Mouse (Mus musculus): ENCODE data around the gene Slc12a7.
A peak's percentile ranks its signal among the peaks of the same experiment; 100 is the strongest.
"Not testable (repeated sequence)": the region's sequence is repeated elsewhere in the genome, so short reads cannot be mapped to it uniquely, and the experiment has no call there.

Gene Slc12a7

GRCm38 (mm10) chr13:73714020-73714419, 18.9 kb upstream of the Slc12a7 start:
- no peak for DNase-seq (ENCODE audit: low read depth, low spot score)

GRCm38 (mm10) chr13:73718225-73718624, 14.7 kb upstream of the Slc12a7 start:
- peak; percentile 49 for DNase-seq (ENCODE audit: low read depth, low spot score)

- DNase-seq (ENCODE audit: low read depth, low spot score): no peak
These were observed 12.7 kb upstream of the Slc12a7 start for GRCm38 (mm10) chr13:73720241-73720640.

- peak; percentile 22 for DNase-seq (ENCODE audit: low read depth, low spot score)
These were observed 9.7 kb upstream of the Slc12a7 start for GRCm38 (mm10) chr13:73723081-73723668.

- DNase-seq (ENCODE audit: low read depth, low spot score): no peak
These were observed 7.6 kb upstream of the Slc12a7 start for GRCm38 (mm10) chr13:73725315-73725714.

GRCm38 (mm10) chr13:73727621-73728025, 5.3 kb upstream of the Slc12a7 start:
- DNase-seq (ENCODE audit: low read depth, low spot score): no peak

GRCm38 (mm10) chr13:73728633-73729032, 4.3 kb upstream of the Slc12a7 start:
- no peak for DNase-seq (ENCODE audit: low read depth, low spot score)

- no peak for DNase-seq (ENCODE audit: low read depth, low spot score)
These were observed 2.0 kb upstream of the Slc12a7 start for GRCm38 (mm10) chr13:73730913-73731312.

GRCm38 (mm10) chr13:73732235-73732634, 659 bp upstream of the Slc12a7 start:
- no peak for DNase-seq (ENCODE audit: low read depth, low spot score)

GRCm38 (mm10) chr13:73734379-73734778, 1.5 kb downstream of the Slc12a7 start:
- no peak for DNase-seq (ENCODE audit: low read depth, low spot score)

GRCm38 (mm10) chr13:73735270-73735669, 2.4 kb downstream of the Slc12a7 start:
- DNase-seq (ENCODE audit: low read depth, low spot score): no peak

- no peak for DNase-seq (ENCODE audit: low read depth, low spot score)
These were observed 3.0 kb downstream of the Slc12a7 start for GRCm38 (mm10) chr13:73735928-73736327.

GRCm38 (mm10) chr13:73736943-73737342, 4.0 kb downstream of the Slc12a7 start:
- no peak for DNase-seq (ENCODE audit: low read depth, low spot score)

GRCm38 (mm10) chr13:73740399-73740944, 7.6 kb downstream of the Slc12a7 start:
- not testable (repeated sequence) for DNase-seq (ENCODE audit: low read depth, low spot score)

GRCm38 (mm10) chr13:73742944-73743343, 10.1 kb downstream of the Slc12a7 start:
- no peak for DNase-seq (ENCODE audit: low read depth, low spot score)

GRCm38 (mm10) chr13:73743662-73744061, 10.8 kb downstream of the Slc12a7 start:
- no peak for DNase-seq (ENCODE audit: low read depth, low spot score)

GRCm38 (mm10) chr13:73748663-73749440, 16.0 kb downstream of the Slc12a7 start:
- DNase-seq (ENCODE audit: low read depth, low spot score): no peak

- DNase-seq (ENCODE audit: low read depth, low spot score): no peak
These were observed 17.5 kb downstream of the Slc12a7 start for GRCm38 (mm10) chr13:73750435-73750834.

- DNase-seq (ENCODE audit: low read depth, low spot score): no peak
These were observed 18.4 kb downstream of the Slc12a7 start for GRCm38 (mm10) chr13:73751284-73751683.

GRCm38 (mm10) chr13:73755809-73756208, 22.9 kb downstream of the Slc12a7 start:
- no peak for DNase-seq (ENCODE audit: low read depth, low spot score)

GRCm38 (mm10) chr13:73756916-73757315, 24.0 kb downstream of the Slc12a7 start:
- DNase-seq (ENCODE audit: low read depth, low spot score): no peak

- no peak for DNase-seq (ENCODE audit: low read depth, low spot score)
These were observed 24.5 kb downstream of the Slc12a7 start for GRCm38 (mm10) chr13:73757362-73757761.

- DNase-seq (ENCODE audit: low read depth, low spot score): no peak
These were observed 26.7 kb downstream of the Slc12a7 start for GRCm38 (mm10) chr13:73759596-73759995.
